Mouse (Mus musculus) CH12.LX (cell line): Measurements from ENCODE around the gene Arl4c. TPM values are rescaled to one million over a fixed set of nuclear protein-coding genes. Genes with fewer than 3 reads are reported as not detected.

Experiments
- DNase-seq: peaks from one replicate; pipeline ENCODE4 v3.0.0-alpha.2; 2013; ENCODE audit errors: extremely low read depth
- H3K27ac ChIP-seq: 2 replicates; pipeline ENCODE4 v1.5.1; 2012; ENCODE audit warnings: low read depth, mild to moderate bottlenecking, control low read depth, moderate library complexity; ENCODE audit not compliant: insufficient read depth
- H3K27me3 ChIP-seq: replicated peaks from 2 replicates; pipeline ENCODE3; 2012; ENCODE audit warnings: inconsistent platforms
- H3K36me3 ChIP-seq, 2 experiments: replicated peaks in 1 of 2; 2 replicates each; pipeline versions ENCODE3 to v1.6.1; 2012; ENCODE audit warnings: inconsistent platforms in 1 of 2, low read length in 1 of 2, mild to moderate bottlenecking in 1 of 2, mixed read lengths in 1 of 2, moderate library complexity in 1 of 2; ENCODE audit not compliant: control insufficient read depth in 1 of 2, insufficient read depth in 1 of 2
- H3K4me1 ChIP-seq, 2 experiments: 2 replicates each; pipeline ENCODE4 v1.6.1; 2012; ENCODE audit warnings: inconsistent platforms in 1 of 2, moderate library complexity in 1 of 2; ENCODE audit not compliant: insufficient read depth in 2 of 2, control insufficient read depth in 1 of 2
- H3K4me2 ChIP-seq: 2 replicates; pipeline ENCODE4 v1.6.1; 2012; ENCODE audit warnings: low read depth, mild to moderate bottlenecking, control low read depth; ENCODE audit not compliant: poor library complexity, insufficient read depth, severe bottlenecking
- H3K4me3 ChIP-seq, 3 experiments: fragments of 150-350 bp in 1 of 3; sonication (generic) in 1 of 3; replicated peaks in 1 of 3; 2 replicates each; pipeline versions ENCODE3 to v1.5.1; 2011 to 2012; ENCODE audit warnings: low read depth in 2 of 3, low read length in 2 of 3, mild to moderate bottlenecking in 2 of 3, moderate library complexity in 2 of 3, control low read depth in 1 of 3, improper control_type of control experiment in 1 of 3, inconsistent platforms in 1 of 3, mixed read lengths in 1 of 3; ENCODE audit not compliant: poor library complexity in 1 of 3
- H3K79me2 ChIP-seq: replicated peaks from 2 replicates; pipeline ENCODE4 v1.6.1; 2012; ENCODE audit warnings: mild to moderate bottlenecking, moderate library complexity; ENCODE audit not compliant: control insufficient read depth, poor library complexity, insufficient read depth, severe bottlenecking; ENCODE audit errors: extremely low read depth
- H3K9ac ChIP-seq: 2 replicates; pipeline ENCODE4 v1.6.1; 2012; ENCODE audit warnings: low read depth, mild to moderate bottlenecking, control low read depth, moderate library complexity; ENCODE audit not compliant: insufficient read depth
- H3K9me3 ChIP-seq: replicated peaks from 2 replicates; pipeline ENCODE3; 2012; ENCODE audit warnings: low read length, inconsistent platforms, mixed read lengths
- CHD1 ChIP-seq: IDR thresholded peaks from 2 replicates; pipeline ENCODE4 v1.6.1; 2012; ENCODE audit warnings: low read depth, low read length, improper control_type of control experiment, inconsistent platforms
- CTCF ChIP-seq, 2 experiments: IDR thresholded peaks in 1 of 2; conservative IDR thresholded peaks in 1 of 2; 2 replicates each; pipeline ENCODE4 v1.5.1; 2011 to 2012; ENCODE audit warnings: low read depth in 2 of 2, low read length in 2 of 2, improper control_type of control experiment in 1 of 2, inconsistent platforms in 1 of 2, mild to moderate bottlenecking in 1 of 2, moderate library complexity in 1 of 2
- E2F4 ChIP-seq: IDR thresholded peaks from 2 replicates; pipeline ENCODE4 v1.6.1; 2011; ENCODE audit warnings: low read depth, low read length, improper control_type of control experiment; ENCODE audit not compliant: insufficient replicate concordance
- EP300 ChIP-seq: IDR thresholded peaks from 2 replicates; pipeline ENCODE4 v1.6.1; 2011; ENCODE audit warnings: low read length, improper control_type of control experiment
- ETS1 ChIP-seq: conservative IDR thresholded peaks from 2 replicates; pipeline ENCODE4 v1.6.1; 2012; ENCODE audit warnings: low read depth, mild to moderate bottlenecking, inconsistent platforms, low read length, improper control_type of control experiment, moderate library complexity
- GABPA ChIP-seq: IDR thresholded peaks from 2 replicates; pipeline ENCODE4 v1.6.1; 2012; ENCODE audit warnings: low read depth, low read length, improper control_type of control experiment, inconsistent platforms; ENCODE audit not compliant: insufficient replicate concordance
- HCFC1 ChIP-seq: IDR thresholded peaks from 2 replicates; pipeline ENCODE4 v1.6.1; 2012; ENCODE audit warnings: low read depth, mild to moderate bottlenecking, inconsistent platforms, low read length, improper control_type of control experiment
- IRF4 ChIP-seq: IDR thresholded peaks from 2 replicates; pipeline ENCODE4 v1.6.1; 2014; ENCODE audit warnings: low read depth, mild to moderate bottlenecking, inconsistent platforms, low read length, improper control_type of control experiment
- JUN ChIP-seq: IDR thresholded peaks from 2 replicates; pipeline ENCODE4 v1.6.1; 2011; ENCODE audit warnings: low read depth, mild to moderate bottlenecking, low read length, improper control_type of control experiment, moderate library complexity; ENCODE audit not compliant: insufficient read depth
- MAFK ChIP-seq: IDR thresholded peaks from 2 replicates; pipeline ENCODE4 v1.6.1; 2011; ENCODE audit warnings: low read length, improper control_type of control experiment; ENCODE audit not compliant: insufficient replicate concordance
- MAZ ChIP-seq: IDR thresholded peaks from 2 replicates; pipeline ENCODE4 v1.6.1; 2012; ENCODE audit warnings: low read depth, mild to moderate bottlenecking, inconsistent platforms, low read length, improper control_type of control experiment, moderate library complexity
- MEF2A ChIP-seq: IDR thresholded peaks from 2 replicates; pipeline ENCODE4 v1.6.1; 2014; ENCODE audit warnings: low read depth, mild to moderate bottlenecking, inconsistent platforms, low read length, improper control_type of control experiment, borderline replicate concordance
- NELFE ChIP-seq: IDR thresholded peaks from 2 replicates; pipeline ENCODE4 v1.6.1; 2011; ENCODE audit warnings: low read depth, low read length, improper control_type of control experiment
- NRF1 ChIP-seq: IDR thresholded peaks from 2 replicates; pipeline ENCODE4 v1.6.1; 2014; ENCODE audit warnings: low read depth, mild to moderate bottlenecking, inconsistent platforms, low read length, improper control_type of control experiment, moderate library complexity
- PAX5 ChIP-seq: IDR thresholded peaks from 2 replicates; pipeline ENCODE4 v1.6.1; 2012; ENCODE audit warnings: low read length, inconsistent platforms, mixed read lengths
- POLR2A ChIP-seq: IDR thresholded peaks from 2 replicates; pipeline ENCODE4 v1.6.1; 2011; ENCODE audit warnings: low read depth, mild to moderate bottlenecking, improper control_type of control experiment, low read length
- RAD21 ChIP-seq: IDR thresholded peaks from 2 replicates; pipeline ENCODE4 v1.6.1; 2011; ENCODE audit warnings: low read depth, mild to moderate bottlenecking, low read length, improper control_type of control experiment, moderate library complexity
- RCOR1 ChIP-seq: conservative IDR thresholded peaks from 2 replicates; pipeline ENCODE4 v1.6.1; 2012; ENCODE audit warnings: low read depth, mild to moderate bottlenecking, inconsistent platforms, low read length, improper control_type of control experiment
- SIN3A ChIP-seq: IDR thresholded peaks from 2 replicates; pipeline ENCODE4 v1.6.1; 2012; ENCODE audit warnings: low read length, improper control_type of control experiment, inconsistent platforms
- SMC3 ChIP-seq: IDR thresholded peaks from 2 replicates; pipeline ENCODE4 v1.6.1; 2011; ENCODE audit warnings: low read depth, low read length, improper control_type of control experiment
- TCF12 ChIP-seq: IDR thresholded peaks from 2 replicates; pipeline ENCODE4 v1.6.1; 2014; ENCODE audit warnings: low read depth, mild to moderate bottlenecking, inconsistent platforms, low read length, improper control_type of control experiment
- USF1 ChIP-seq: IDR thresholded peaks from 2 replicates; pipeline ENCODE4 v1.6.1; 2014; ENCODE audit warnings: low read depth, mild to moderate bottlenecking, inconsistent platforms, low read length, improper control_type of control experiment
- USF2 ChIP-seq: conservative IDR thresholded peaks from 2 replicates; pipeline ENCODE4 v1.6.1; 2011; ENCODE audit warnings: low read depth, low read length, improper control_type of control experiment
- ZMIZ1 ChIP-seq: IDR thresholded peaks from 2 replicates; pipeline ENCODE4 v1.6.1; 2012; ENCODE audit warnings: low read depth, mild to moderate bottlenecking, inconsistent platforms, low read length, improper control_type of control experiment
- dilution Hi-C: fragments of 300-500 bp; cut with MboI; formaldehyde crosslinking; loops from 2 replicates; pipeline ENCODE4 v1.14.3; 2020; ENCODE audit warnings: low sequenced_read_pairs; ENCODE audit not compliant: extremely low pct_unique_long_range_greater_than_20kb, extremely low pct_ligation_motif_present
- in situ Hi-C: fragments of 300-500 bp; cut with MboI; formaldehyde crosslinking; loops from 3 replicates; pipeline ENCODE4 v1.14.3; 2019; ENCODE audit warnings: low sequenced_read_pairs, low pct_ligation_motif_present, low pct_unique_long_range_greater_than_20kb, mixed read lengths
- polyA plus RNA-seq: library from polyadenylated mRNA; unstranded; fragments of >175 nt; gene quantifications from 2 replicates; pipeline ENCODE4 v1.2.1, GENCODE M21; 2012; ENCODE audit warnings: low read depth; ENCODE audit not compliant: insufficient read length
- total RNA-seq, 2 experiments: library from RNA; depleted of rRNA; stranded (reverse); fragments of 300-350 nt in 1 of 2; fragments of >200 nt in 1 of 2; gene quantifications; 2 replicates each; pipeline ENCODE4 v1.2.3; 2012 to 2014

Gene Arl4c
- total and polyA plus RNA-seq, 3 experiments: 25.8 to 33.9 (median 31.6) TPM

GRCm38 (mm10) chr1:88690601-88691000, 11.4 kb downstream of the Arl4c start:
- no peaks in the 10 kb centered on the region for H3K27me3 ChIP-seq
- H3K4me3 ChIP-seq: no peak overlapping the region
- no peak for DNase-seq
- H3K9ac ChIP-seq: no peak overlapping the region
- H3K4me2 ChIP-seq: no peak overlapping the region
- no peaks in the 10 kb centered on the region for H3K36me3 ChIP-seq
- dilution Hi-C loops: no loop called here
- no peaks in the 10 kb centered on the region for H3K79me2 ChIP-seq
- no peak overlapping the region for H3K27ac ChIP-seq
- peaks cover 5 to 15% of the 10 kb centered on the region in 2 experiments; a peak in 1 of 4 replicates for H3K4me1 ChIP-seq
- TF ChIP-seq SMC3 (no peak), EP300 (no peak), PAX5 (no peak), ETS1 (no peak), POLR2A (no peak), ZMIZ1 (no peak), NRF1 (no peak), CTCF (conservative IDR thresholded peaks at IDR 0.05 in 1 of 2, IDR thresholded peaks at IDR 0.05 in 1 of 2; ENCODE audit: low read depth in 2 of 2, low read length in 2 of 2) (no peak)
- H3K9me3 ChIP-seq: peaks cover 47% of the 10 kb centered on the region
- in situ Hi-C loops: loop anchor here (5.0 kb wide), 1 partner anchor 33 kb away; no protein-coding TSS in a partner anchor

GRCm38 (mm10) chr1:88684765-88685164, 17.3 kb downstream of the Arl4c start:
- H3K9me3 ChIP-seq: peaks cover 48% of the 10 kb centered on the region
- H3K27me3 ChIP-seq: no peaks in the 10 kb centered on the region
- dilution Hi-C loops: no loop called here
- H3K27ac ChIP-seq: no peak overlapping the region
- H3K4me3 ChIP-seq: no peak overlapping the region
- no peaks in the 10 kb centered on the region for H3K36me3 ChIP-seq
- in situ Hi-C loops: no loop called here
- H3K4me1 ChIP-seq: peaks cover 0 to 4% of the 10 kb centered on the region in 2 experiments; a peak in 1 of 4 replicates
- H3K4me2 ChIP-seq: no peak overlapping the region
- no peak for TF ChIP-seq SIN3A
- no peak for TF ChIP-seq NELFE
- TF ChIP-seq GABPA: no peak
- TF ChIP-seq RCOR1: no peak
- no peak for TF ChIP-seq PAX5
- no peak for TF ChIP-seq TCF12
- TF ChIP-seq JUN: no peak
- TF ChIP-seq SMC3: no peak
- no peak for TF ChIP-seq MEF2A
- TF ChIP-seq CHD1: no peak
- TF ChIP-seq MAFK: no peak
- no peak for TF ChIP-seq RAD21
- no peak for TF ChIP-seq USF2
- TF ChIP-seq POLR2A: no peak
- no peak for TF ChIP-seq HCFC1
- no peak for TF ChIP-seq IRF4
- no peak for TF ChIP-seq USF1
- no peak for TF ChIP-seq E2F4
- TF ChIP-seq MAZ: no peak
- TF ChIP-seq, all 38 proteins: peak for 0
- Histone ChIP-seq H3K79me2 (no peaks in the 10 kb centered on the region), H3K9ac (no peak overlapping the region)
- no peak for DNase-seq
